Mouse (Mus musculus) brain, embryonic 14.5 days (tissue): Measurements from ENCODE around the gene Gapvd1.

ENCODE experiments used
- CTCF ChIP-seq: fragments of 200-500 bp; IDR thresholded peaks from 2 replicates; pipeline ENCODE4 v1.5.1; 2012; ENCODE audit warnings: inconsistent platforms, mild to moderate bottlenecking, moderate library complexity, borderline replicate concordance; ENCODE audit not compliant: insufficient read depth, insufficient read length; ENCODE audit errors: extremely low read depth
- POLR2A ChIP-seq: fragments of 200-500 bp; IDR thresholded peaks from 2 replicates; pipeline ENCODE4 v1.6.1; 2012; ENCODE audit warnings: mild to moderate bottlenecking, inconsistent platforms, borderline replicate concordance; ENCODE audit not compliant: poor library complexity, insufficient read depth, insufficient read length, severe bottlenecking; ENCODE audit errors: extremely low read depth

DNA sequence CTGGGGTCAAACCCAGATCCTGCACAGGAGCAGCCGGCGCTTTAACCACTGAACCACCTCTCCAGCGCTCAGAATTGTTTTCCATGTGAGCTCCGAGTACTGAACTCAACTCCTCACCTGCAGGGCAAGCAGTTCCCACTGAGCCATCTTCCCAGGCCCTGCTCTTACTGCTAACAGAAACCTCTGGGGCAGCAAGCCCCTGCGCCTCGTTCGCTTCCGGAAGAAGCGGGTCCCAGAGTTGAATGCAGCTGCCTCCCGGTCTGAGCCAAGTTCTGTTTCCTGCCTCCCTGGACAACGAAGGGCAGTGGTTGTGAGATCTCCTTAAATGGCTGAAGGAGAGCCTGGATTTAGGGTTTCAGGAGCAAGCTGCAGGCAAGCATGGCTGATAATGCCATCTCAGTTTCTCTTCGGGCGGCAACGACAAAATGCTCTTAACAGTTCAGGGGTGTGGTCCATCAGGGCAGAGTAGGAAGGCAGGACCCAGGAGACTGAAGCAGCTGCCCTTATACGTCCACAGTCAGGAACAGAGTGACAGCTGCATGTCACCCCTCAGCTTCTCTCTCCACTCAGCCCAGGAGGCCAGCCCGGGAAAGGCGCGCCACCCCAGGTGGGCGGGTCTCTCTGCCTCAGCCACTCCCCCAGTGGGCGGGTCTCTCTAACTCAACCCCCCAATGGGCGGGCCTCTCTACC lies 109.0 kb downstream of the Gapvd1 start:
- no peak for TF ChIP-seq CTCF
- TF ChIP-seq POLR2A = no peak
